Mouse (Mus musculus) heart, postnatal 0 days (tissue): ENCODE data around the gene Agap2.

Experiments used
- CTCF ChIP-seq: IDR thresholded peaks from 2 replicates; pipeline ENCODE4 v1.5.1; 2016; ENCODE audit warnings: antibody characterized with exemption, control low read depth, low read depth
- EP300 ChIP-seq: IDR thresholded peaks from 2 replicates; pipeline ENCODE4 v1.6.1; 2016; ENCODE audit warnings: antibody characterized with exemption, low read depth

- TF ChIP-seq CTCF, result no peak
- TF ChIP-seq EP300, result no peak
Measured at GRCm38 (mm10) chr10:127121066-127121477, 46.0 kb downstream of the Agap2 start, which contains the start of gene Os9.
